ENCODE assay signal across 28 mouse cellular contexts in the genomic region with DNA sequence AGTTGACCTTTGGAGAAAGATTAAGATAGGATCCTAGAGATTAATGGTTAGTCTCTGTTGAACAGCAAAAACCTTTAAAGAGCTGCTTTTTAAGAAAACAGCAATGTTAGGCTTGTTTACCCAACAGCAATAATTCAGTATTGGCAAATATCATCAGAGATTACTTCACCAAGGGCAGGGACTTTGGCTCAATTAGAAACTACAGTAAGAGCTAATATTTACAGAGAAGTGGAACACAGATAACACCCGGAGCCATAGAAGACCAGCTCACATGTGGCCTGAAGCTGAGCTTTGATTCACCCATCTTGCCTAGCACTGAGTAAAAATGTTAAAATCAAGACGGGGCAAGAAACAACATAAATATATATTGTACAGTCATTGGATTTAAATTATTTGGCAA.
"Had no signal": no experiment of that assay in that cellular context is flagged by ENCODE, and none has a peak within 500 bp of the region (broad histone marks: within the 10 kb centered on the region; RNA-seq: fewer than 3 reads in every experiment).

No protein-coding gene starts in this region.

- H3K27ac ChIP-seq: embryonic facial prominence, embryonic 10.5 days; embryonic facial prominence, embryonic 12.5 days; embryonic facial prominence, embryonic 13.5 days; embryonic facial prominence, embryonic 15.5 days; forebrain, embryonic 10.5 days; forebrain, embryonic 12.5 days; forebrain, embryonic 13.5 days; forebrain, embryonic 15.5 days; gastrocnemius, adult 2 months; heart, adult 2 months had no signal

- H3K4me1 ChIP-seq: embryonic facial prominence, embryonic 10.5 days; embryonic facial prominence, embryonic 12.5 days; embryonic facial prominence, embryonic 13.5 days; embryonic facial prominence, embryonic 15.5 days; forebrain, embryonic 10.5 days; forebrain, embryonic 12.5 days; forebrain, embryonic 13.5 days; forebrain, embryonic 15.5 days had no signal

- ATAC-seq: forebrain, embryonic 13.5 days; forebrain, embryonic 14.5 days; forebrain, embryonic 15.5 days; forebrain, embryonic 16.5 days; forebrain, postnatal 0 days had no signal

- H3K4me3 ChIP-seq: embryonic facial prominence, embryonic 10.5 days; embryonic facial prominence, embryonic 12.5 days; embryonic facial prominence, embryonic 13.5 days; embryonic facial prominence, embryonic 15.5 days; erythroblast, embryonic 14.5 days; forebrain, embryonic 10.5 days; forebrain, embryonic 12.5 days; forebrain, embryonic 13.5 days; forebrain, embryonic 15.5 days; gastrocnemius, adult 2 months; heart, adult 2 months had no signal

- H3K36me3 ChIP-seq: embryonic facial prominence, embryonic 10.5 days; embryonic facial prominence, embryonic 12.5 days; embryonic facial prominence, embryonic 13.5 days; embryonic facial prominence, embryonic 15.5 days; forebrain, embryonic 10.5 days; forebrain, embryonic 12.5 days; forebrain, embryonic 15.5 days had no signal

- H3K27me3 ChIP-seq: embryonic facial prominence, embryonic 12.5 days; embryonic facial prominence, embryonic 13.5 days; embryonic facial prominence, embryonic 15.5 days; forebrain, embryonic 12.5 days; forebrain, embryonic 13.5 days; forebrain, embryonic 15.5 days had no signal

- H3K4me2 ChIP-seq: embryonic facial prominence, embryonic 12.5 days; embryonic facial prominence, embryonic 13.5 days; embryonic facial prominence, embryonic 15.5 days; forebrain, embryonic 12.5 days; forebrain, embryonic 13.5 days; forebrain, embryonic 15.5 days had no signal

- DNase-seq: cerebellum, adult 8-10 months; cerebellum, adult 9-10 months; cerebellum, adult 9-11 months; cerebellum, postnatal 10 days; cerebellum, postnatal 14 days; cerebellum, postnatal 25 days; cerebellum, postnatal 36 days; embryo, embryonic 11 days; forebrain, postnatal 0 days; gastrocnemius, adult 2 months; gastrocnemius, postnatal 10 days; gastrocnemius, postnatal 14 days; gastrocnemius, postnatal 25 days; gastrocnemius, postnatal 36 days; heart, adult 11 months; heart, adult 18-20 months; heart, adult 2 months had no signal

- H3K9me3 ChIP-seq: embryonic facial prominence, embryonic 10.5 days; embryonic facial prominence, embryonic 12.5 days; embryonic facial prominence, embryonic 13.5 days; embryonic facial prominence, embryonic 15.5 days; forebrain, embryonic 10.5 days; forebrain, embryonic 12.5 days; forebrain, embryonic 13.5 days; forebrain, embryonic 15.5 days had no signal

- H3K9ac ChIP-seq: embryonic facial prominence, embryonic 12.5 days; embryonic facial prominence, embryonic 13.5 days; embryonic facial prominence, embryonic 15.5 days; forebrain, embryonic 12.5 days; forebrain, embryonic 13.5 days; forebrain, embryonic 15.5 days; forebrain, postnatal 0 days had no signal
